Mouse (Mus musculus): ENCODE measurements around the gene Krtap19-5. TPM values are rescaled to one million over a fixed set of nuclear protein-coding genes. Genes with fewer than 3 reads are reported as not detected.

The Krtap19-5 gene
- not detected for total RNA-seq (2023)

GRCm38 (mm10) chr16:88896357-88896756 lies at the start of gene Krtap19-5:
TSS of gene Krtap19-5 (minus strand) at chr16:88896457.

GRCm38 (mm10) chr16:88932165-88932564 lies 35.9 kb upstream of the Krtap19-5 start, which contains the start of gene Krtap19-9b:
TSS of gene Krtap19-9b (minus strand) at chr16:88932265.

GRCm38 (mm10) chr16:88884989-88885388 lies 11.3 kb downstream of the Krtap19-5 start, which contains the start of gene Krtap19-4:
TSS of gene Krtap19-4 (minus strand) at chr16:88885089.

GRCm38 (mm10) chr16:88877938-88878337 lies 18.3 kb downstream of the Krtap19-5 start, which contains the start of gene Krtap19-3:
TSS of gene Krtap19-3 (minus strand) at chr16:88878038.

GRCm38 (mm10) chr16:88874169-88874568 lies 22.1 kb downstream of the Krtap19-5 start, which contains the start of gene Krtap19-2:
TSS of gene Krtap19-2 (minus strand) at chr16:88874269.

GRCm38 (mm10) chr16:88869311-88869710 lies 26.9 kb downstream of the Krtap19-5 start, which contains the start of gene Krtap19-1:
TSS of gene Krtap19-1 (minus strand) at chr16:88869411.

Other genes with a start within 250 kb of the Krtap19-5 start
- gene Krtap26-1, start 248.7 kb downstream of the Krtap19-5 start, total RNA-seq (2023), result not detected
- not detected for gene Krtap27-1, start 224.8 kb downstream of the Krtap19-5 start, total RNA-seq (2023)
- not detected for gene 2310061N02Rik, start 188.5 kb downstream of the Krtap19-5 start, total RNA-seq (2023)
- gene Krtap13-1, start 167.6 kb downstream of the Krtap19-5 start, total RNA-seq (2023), result not detected
- not detected for gene Krtap13, start 144.8 kb downstream of the Krtap19-5 start, total RNA-seq (2023)
- not detected for gene 2310034C09Rik, start 137.6 kb downstream of the Krtap19-5 start, total RNA-seq (2023)
- not detected for gene 2310057N15Rik, start 122.3 kb downstream of the Krtap19-5 start, total RNA-seq (2023)
- gene Gm5965, start 118.6 kb downstream of the Krtap19-5 start, total RNA-seq (2023), result not detected
- gene Gm20741, start 84.2 kb downstream of the Krtap19-5 start, total RNA-seq (2023), result not detected
- gene Krtap15, start 76.2 kb downstream of the Krtap19-5 start, total RNA-seq (2023), result not detected
- gene Krtap14, start 70.3 kb downstream of the Krtap19-5 start, total RNA-seq (2023), result not detected
- gene Krtap19-1, start 27.0 kb downstream of the Krtap19-5 start, total RNA-seq (2023), result not detected
- not detected for gene Krtap19-2, start 22.2 kb downstream of the Krtap19-5 start, total RNA-seq (2023)
- gene Krtap19-3, start 18.4 kb downstream of the Krtap19-5 start, total RNA-seq (2023), result not detected
- not detected for gene Krtap19-4, start 11.4 kb downstream of the Krtap19-5 start, total RNA-seq (2023)
- gene Krtap19-9b, start 35.8 kb upstream of the Krtap19-5 start, total RNA-seq (2023), result not detected
- not detected for gene Krtap16-3, start 66.4 kb upstream of the Krtap19-5 start, total RNA-seq (2023)
- gene Krtap22-2, start 114.3 kb upstream of the Krtap19-5 start, total RNA-seq (2023), result not detected
- not detected for gene Gm10229, start 118.8 kb upstream of the Krtap19-5 start, total RNA-seq (2023)
- not detected for gene Krtap6-1, start 135.2 kb upstream of the Krtap19-5 start, total RNA-seq (2023)
- not detected for gene Gm10228, start 145.0 kb upstream of the Krtap19-5 start, total RNA-seq (2023)
- gene Krtap6-5, start 151.4 kb upstream of the Krtap19-5 start, total RNA-seq (2023), result not detected
- not detected for gene 1110025L11Rik, start 167.5 kb upstream of the Krtap19-5 start, total RNA-seq (2023)
- gene Krtap6-3, start 187.6 kb upstream of the Krtap19-5 start, total RNA-seq (2023), result not detected
- gene Gm6358, start 244.4 kb upstream of the Krtap19-5 start, total RNA-seq (2023), result not detected